Mouse (Mus musculus): ENCODE measurements around the gene Orc3. TPM values are rescaled to one million over a fixed set of nuclear protein-coding genes. Genes with fewer than 3 reads are reported as not detected.

The Orc3 gene
- polyA plus RNA-seq (2017; shearing (Covaris generic)): 100 to 1,000 TPM in 1 of 2 experiments, 10 to 100 TPM in 1; 88.3 to 109 TPM

DNA sequence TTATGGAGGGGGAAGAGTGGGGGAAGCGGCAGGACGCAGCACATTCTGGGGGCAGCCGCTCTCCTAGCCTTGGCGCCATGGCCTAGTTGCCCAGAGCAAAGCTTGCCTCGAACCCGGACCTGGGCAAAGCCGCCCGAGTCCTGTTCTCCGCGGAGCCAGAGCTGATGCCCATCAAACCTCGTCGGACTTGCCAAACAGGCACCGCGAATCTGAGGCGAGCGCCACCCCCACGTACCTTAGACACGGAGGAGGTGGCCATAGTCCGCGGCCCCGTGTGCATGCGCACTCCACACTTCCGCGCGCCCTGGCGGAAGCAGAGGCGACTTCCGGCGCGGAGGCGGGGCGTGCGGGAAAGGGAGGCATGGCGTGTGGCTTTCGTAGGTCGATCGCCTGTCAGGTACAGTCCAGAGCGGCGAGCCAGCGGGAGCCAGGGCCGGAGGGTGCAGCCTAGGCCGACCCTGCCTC, at the start of gene Orc3, which contains the start of gene Rars2:
Gene Orc3 (minus strand): TSS at position 315 of the 465 bp plus-strand sequence.
Gene Rars2 (plus strand): TSS at position 328 of the 465 bp plus-strand sequence.

DNA sequence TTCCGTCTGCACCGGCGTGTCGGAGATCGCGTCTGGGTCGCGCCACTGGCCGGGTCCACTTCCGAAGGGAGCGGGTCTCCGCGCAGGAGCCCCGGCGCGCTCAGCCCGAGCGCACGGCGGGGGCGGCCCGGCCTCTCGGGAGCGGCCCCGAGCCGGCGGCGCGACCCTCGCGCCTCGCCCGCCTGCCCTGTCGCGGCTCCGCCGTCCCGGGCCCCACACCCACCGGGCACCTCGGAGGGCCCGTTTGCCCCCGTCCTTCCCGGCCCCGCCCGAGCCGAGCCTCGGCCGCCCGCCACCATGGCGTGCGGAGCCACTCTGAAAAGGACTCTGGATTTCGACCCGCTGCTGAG, 64.0 kb downstream of the Orc3 start, which contains the start of gene Akirin2:
Gene Akirin2 (plus strand): TSS at position 190 of the 350 bp plus-strand sequence.

Other genes starting within 250 kb of the Orc3 start
- gene Akirin2, start 64.0 kb downstream of the Orc3 start, polyA plus RNA-seq (2017; shearing (Covaris generic)): 10 to 100 TPM; 84.2 to 87.6 TPM
- 10 to 100 TPM; 43.9 to 63.6 TPM for gene Rars2, start within 50 bp of the Orc3 start, polyA plus RNA-seq (2017; shearing (Covaris generic))
- gene Slc35a1, start 72.5 kb upstream of the Orc3 start, polyA plus RNA-seq (2017; shearing (Covaris generic)): 10 to 100 TPM; 26.9 to 30.6 TPM
- under 1 TPM in 1 of 2 experiments, not detected in 1; 0.69 TPM for gene Cfap206, start 115.3 kb upstream of the Orc3 start, polyA plus RNA-seq (2017; shearing (Covaris generic))
- not detected for gene Gm136, start 141.3 kb upstream of the Orc3 start, polyA plus RNA-seq (2017; shearing (Covaris generic))
- 10 to 100 TPM; 54.0 to 56.3 TPM for gene Smim8, start 163.5 kb upstream of the Orc3 start, polyA plus RNA-seq (2017; shearing (Covaris generic))

Data from inflammation-experienced regulatory T-cells (primary cell).